Mouse (Mus musculus): ENCODE results near the gene AU022252.

GRCm38 (mm10) chr4:119178331-119178730 is 54.2 kb downstream of the AU022252 start:
- no peak for TF ChIP-seq POLR2A (IDR thresholded peaks at IDR 0.05; ENCODE audit: insufficient read length, low read depth)
- no peak for TF ChIP-seq MAX (IDR thresholded peaks at IDR 0.05; ENCODE audit: low read depth)
- TF ChIP-seq TCF12 (IDR thresholded peaks at IDR 0.05; ENCODE audit: insufficient read depth, poor library complexity, severe bottlenecking), result no peak
- TF ChIP-seq POLR2AphosphoS2 (IDR thresholded peaks at IDR 0.05; ENCODE audit: insufficient read length, low read depth), result no peak
- TF ChIP-seq MYOG (IDR thresholded peaks at IDR 0.05; ENCODE audit: control insufficient read depth in 1 of 3, insufficient read depth in 1 of 3, insufficient read length in 2 of 3, low read depth in 2 of 3), result no peak
